Mouse (Mus musculus): ENCODE data around the gene Ctsw. TPM values are rescaled to one million over a fixed set of nuclear protein-coding genes. Genes with fewer than 3 reads are reported as not detected.
A peak's percentile ranks its signal among the peaks of the same experiment; 100 is the strongest.

The Ctsw gene
- polyA plus RNA-seq, 1 experiment = 7.2 TPM

DNA sequence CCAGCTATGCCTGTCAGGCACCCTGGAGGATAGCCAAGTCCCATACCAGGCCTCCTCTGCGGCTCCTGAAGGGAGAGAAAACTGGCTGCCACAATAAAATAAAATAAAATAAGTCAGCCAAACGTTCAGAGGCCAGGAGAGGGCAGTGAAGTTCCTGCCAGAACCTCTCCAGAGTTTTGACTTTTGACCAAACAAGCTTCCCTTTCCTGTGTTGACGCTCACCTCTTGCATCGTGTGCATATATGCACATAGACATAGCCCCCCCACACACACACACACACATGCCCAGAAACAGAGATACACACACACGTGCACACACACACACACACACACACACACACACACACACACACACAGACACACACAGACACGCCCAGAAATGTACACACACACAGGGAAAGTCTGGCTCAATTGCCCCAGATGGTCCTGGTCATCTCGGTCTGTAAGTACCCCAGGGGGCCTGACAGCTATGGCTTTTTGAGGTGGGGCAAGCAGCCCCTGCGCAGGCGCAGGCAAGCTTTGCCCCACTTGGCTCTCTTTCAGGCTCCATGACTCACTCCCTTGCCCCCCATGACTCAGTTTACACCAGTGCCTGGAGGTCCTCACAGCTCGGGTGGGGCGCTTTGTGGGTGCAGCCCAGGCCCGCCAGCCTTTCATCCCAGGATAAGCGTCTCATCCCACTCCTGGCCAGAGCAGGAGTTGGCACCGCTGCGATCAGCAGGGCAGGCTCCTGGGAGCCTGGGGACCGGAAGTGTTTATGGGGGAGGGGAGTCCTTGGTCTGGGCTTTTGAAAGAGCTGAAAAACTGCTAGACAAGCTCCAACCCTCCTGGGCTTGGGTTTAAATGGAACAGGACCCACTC is 35.1 kb downstream of the Ctsw start:
- Histone ChIP-seq H3K27me3 (ENCODE audit: control insufficient read depth, insufficient read depth, insufficient read length) (no peaks in the 10 kb centered on the region), H3ac (ENCODE audit: control insufficient read depth, insufficient read length) (no peak overlapping the region), H3K4me2 (ENCODE audit: low read depth) (peak overlapping the region; percentile 88), H3K79me2 (ENCODE audit: control insufficient read depth, insufficient read depth) (no peaks in the 10 kb centered on the region), H3K4me3 (peak overlapping the region; percentile 1), H3K36me3 (ENCODE audit: control insufficient read depth, insufficient read depth) (no peaks in the 10 kb centered on the region)
- TF ChIP-seq REST (IDR thresholded peaks at IDR 0.05; ENCODE audit: insufficient read depth, insufficient read length) (no peak), MYOD1 (IDR thresholded peaks at IDR 0.05; ENCODE audit: control insufficient read depth in 1 of 3, insufficient read length in 2 of 3, low read depth in 2 of 3) (peak in 1 of 3 experiments; percentile 5)

DNA sequence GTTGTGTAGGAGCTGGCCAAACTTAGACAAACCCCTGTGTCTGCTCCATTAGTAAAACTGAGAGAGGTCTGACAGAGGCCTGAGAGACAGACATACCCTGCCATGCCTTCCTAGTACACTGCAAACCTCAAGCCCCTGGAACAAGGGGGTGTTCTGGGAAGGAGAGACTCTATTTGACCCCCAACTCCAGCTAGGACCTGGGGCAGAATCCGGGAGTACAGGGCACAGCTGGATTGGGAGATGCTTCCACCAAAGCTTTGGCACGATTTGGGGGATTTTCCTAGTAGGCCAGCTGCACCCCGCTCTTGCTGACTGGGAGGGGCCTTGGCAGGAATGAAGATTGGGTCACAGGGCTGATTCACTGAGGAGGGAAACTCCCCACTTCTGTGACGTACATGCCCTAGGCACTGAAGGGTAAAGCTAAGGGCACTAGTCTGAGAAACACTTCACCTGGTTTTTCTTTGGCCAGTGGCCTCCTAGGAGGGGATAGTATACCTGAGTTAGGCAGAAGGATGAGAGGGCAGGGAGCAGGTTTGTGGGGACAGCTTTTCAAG is 36.3 kb downstream of the Ctsw start:
- TF ChIP-seq REST (IDR thresholded peaks at IDR 0.05; ENCODE audit: insufficient read depth, insufficient read length) = no peak
- TF ChIP-seq MYOD1 (IDR thresholded peaks at IDR 0.05; ENCODE audit: control insufficient read depth in 1 of 3, insufficient read length in 2 of 3, low read depth in 2 of 3) = peak in 1 of 3 experiments; percentile 26
- 0 out of 2 replicates have a peak, but pooled peaks have one; percentile 47 for TF ChIP-seq CEBPB (IDR thresholded peaks at IDR 0.05; ENCODE audit: insufficient read depth, poor library complexity, severe bottlenecking)
- peak in 1 of 3 experiments; percentile 17 for TF ChIP-seq MYOG (IDR thresholded peaks at IDR 0.05; ENCODE audit: control insufficient read depth in 1 of 3, insufficient read depth in 1 of 3, insufficient read length in 2 of 3, low read depth in 2 of 3)
- Histone ChIP-seq H3K36me3 (ENCODE audit: control insufficient read depth, insufficient read depth) (peaks cover 4% of the 10 kb centered on the region), H3K27me3 (ENCODE audit: control insufficient read depth, insufficient read depth, insufficient read length) (no peaks in the 10 kb centered on the region), H3K4me3 (no peak overlapping the region), H3K79me2 (ENCODE audit: control insufficient read depth, insufficient read depth) (no peaks in the 10 kb centered on the region), H3ac (ENCODE audit: control insufficient read depth, insufficient read length) (no peak overlapping the region), H3K4me2 (ENCODE audit: low read depth) (peak overlapping the region; percentile 88)

DNA sequence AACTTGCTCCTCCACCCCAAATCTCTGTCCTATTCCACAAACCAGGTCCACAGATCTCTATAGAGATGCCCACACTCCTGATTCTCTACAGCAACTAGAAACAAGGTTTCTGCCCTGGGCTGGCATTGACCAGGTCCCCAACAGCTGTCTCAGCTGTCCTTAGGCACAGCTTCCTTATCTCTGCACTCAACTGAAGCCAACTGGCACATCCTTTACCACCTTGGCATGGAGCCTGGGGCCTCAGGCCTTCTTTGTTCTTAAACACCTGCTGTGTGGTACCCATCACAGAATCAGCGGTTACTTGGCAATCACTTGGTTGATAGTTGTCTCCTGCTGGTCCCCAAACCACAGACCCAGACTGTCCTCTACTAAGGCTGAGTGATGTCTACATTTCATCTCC is 37.9 kb downstream of the Ctsw start:
- Histone ChIP-seq H3K79me2 (ENCODE audit: control insufficient read depth, insufficient read depth) (peaks cover 14% of the 10 kb centered on the region), H3K4me3 (no peak overlapping the region), H3K27me3 (ENCODE audit: control insufficient read depth, insufficient read depth, insufficient read length) (no peaks in the 10 kb centered on the region), H3K4me2 (ENCODE audit: low read depth) (peak overlapping the region; percentile 59), H3K36me3 (ENCODE audit: control insufficient read depth, insufficient read depth) (peaks cover 8% of the 10 kb centered on the region), H3ac (ENCODE audit: control insufficient read depth, insufficient read length) (no peak overlapping the region)
- no peak for TF ChIP-seq POLR2A (IDR thresholded peaks at IDR 0.05; ENCODE audit: insufficient read length, low read depth)
- no peak for TF ChIP-seq USF1 (IDR thresholded peaks at IDR 0.05; ENCODE audit: low read depth)
- TF ChIP-seq MYOD1 (IDR thresholded peaks at IDR 0.05; ENCODE audit: control insufficient read depth in 1 of 3, insufficient read length in 2 of 3, low read depth in 2 of 3) = peak; percentile 65 to 96 (median 83)
- no peak for TF ChIP-seq SRF (IDR thresholded peaks at IDR 0.05; ENCODE audit: control insufficient read depth, insufficient read length, low read depth)
- no peak for TF ChIP-seq E2F4 (IDR thresholded peaks at IDR 0.05; ENCODE audit: insufficient read depth)
- no peak for TF ChIP-seq CEBPB (IDR thresholded peaks at IDR 0.05; ENCODE audit: insufficient read depth, poor library complexity, severe bottlenecking)
- no peak for TF ChIP-seq MAX (IDR thresholded peaks at IDR 0.05; ENCODE audit: low read depth)
- no peak for TF ChIP-seq POLR2AphosphoS2 (IDR thresholded peaks at IDR 0.05; ENCODE audit: insufficient read length, low read depth)
- no peak for TF ChIP-seq REST (IDR thresholded peaks at IDR 0.05; ENCODE audit: insufficient read depth, insufficient read length)
- TF ChIP-seq TCF3 (IDR thresholded peaks at IDR 0.05; ENCODE audit: insufficient read length, low read depth) = peak; percentile 68
- TF ChIP-seq MYOG (IDR thresholded peaks at IDR 0.05; ENCODE audit: control insufficient read depth in 1 of 3, insufficient read depth in 1 of 3, insufficient read length in 2 of 3, low read depth in 2 of 3) = peak; percentile 87 to 96 (median 87)
- TF ChIP-seq TCF12 (IDR thresholded peaks at IDR 0.05; ENCODE audit: insufficient read depth, poor library complexity, severe bottlenecking) = peak; percentile 60

DNA sequence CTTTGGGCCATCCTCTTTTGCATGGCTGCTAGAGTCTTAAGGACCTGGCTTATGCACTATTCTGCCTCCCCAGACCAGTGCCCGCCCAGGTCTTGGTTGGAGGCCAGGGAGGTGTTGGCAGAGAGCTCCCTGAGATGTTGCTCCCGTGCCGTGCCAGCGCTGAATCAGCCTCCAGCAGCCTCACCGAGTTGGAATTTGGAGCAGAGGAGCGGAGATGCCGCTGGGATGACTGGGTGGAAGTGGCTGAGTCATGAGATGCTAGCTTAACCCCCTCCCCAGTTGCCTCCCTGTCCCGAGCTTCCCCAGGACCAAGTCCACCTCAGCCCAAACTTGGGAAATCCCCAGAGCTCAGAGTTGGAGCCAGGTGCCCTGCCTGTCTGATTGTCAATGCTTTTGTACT is 38.5 kb downstream of the Ctsw start:
- no peaks in the 10 kb centered on the region for H3K27me3 ChIP-seq (ENCODE audit: control insufficient read depth, insufficient read depth, insufficient read length)
- H3K4me2 ChIP-seq (ENCODE audit: low read depth) = peak overlapping the region; percentile 59
- TF ChIP-seq POLR2AphosphoS2 (IDR thresholded peaks at IDR 0.05; ENCODE audit: insufficient read length, low read depth) (peak; percentile 62), MYOD1 (IDR thresholded peaks at IDR 0.05; ENCODE audit: control insufficient read depth in 1 of 3, insufficient read length in 2 of 3, low read depth in 2 of 3) (peak in 1 of 3 experiments; percentile 58), MYOG (IDR thresholded peaks at IDR 0.05; ENCODE audit: control insufficient read depth in 1 of 3, insufficient read depth in 1 of 3, insufficient read length in 2 of 3, low read depth in 2 of 3) (peak in 1 of 3 experiments; percentile 46), REST (IDR thresholded peaks at IDR 0.05; ENCODE audit: insufficient read depth, insufficient read length) (no peak)
- H3K4me3 ChIP-seq = no peak overlapping the region
- H3K36me3 ChIP-seq (ENCODE audit: control insufficient read depth, insufficient read depth) = peaks cover 8% of the 10 kb centered on the region
- H3ac ChIP-seq (ENCODE audit: control insufficient read depth, insufficient read length) = no peak overlapping the region
- peaks cover 18% of the 10 kb centered on the region for H3K79me2 ChIP-seq (ENCODE audit: control insufficient read depth, insufficient read depth)

DNA sequence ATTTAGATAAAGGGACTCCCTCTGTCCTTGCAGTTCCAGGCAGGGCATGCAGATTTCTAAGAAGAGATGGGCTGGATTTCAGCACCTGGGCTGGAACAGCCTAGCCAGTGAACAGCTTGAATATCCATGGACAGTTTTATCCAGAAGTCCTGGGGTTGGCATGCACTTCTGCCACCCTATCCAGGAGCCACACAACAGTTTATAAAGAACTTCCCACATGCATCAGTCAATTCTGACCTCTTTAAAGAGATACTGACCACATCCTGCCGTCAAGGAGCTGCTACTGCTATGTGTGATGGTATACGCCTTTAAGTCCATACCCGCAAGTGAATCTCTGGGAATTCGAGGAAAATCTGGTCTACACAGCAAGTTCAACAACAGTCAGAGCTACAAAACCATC is 39.1 kb downstream of the Ctsw start:
- no peaks in the 10 kb centered on the region for H3K27me3 ChIP-seq (ENCODE audit: control insufficient read depth, insufficient read depth, insufficient read length)
- H3K36me3 ChIP-seq (ENCODE audit: control insufficient read depth, insufficient read depth) = peaks cover 8% of the 10 kb centered on the region
- peaks cover 19% of the 10 kb centered on the region for H3K79me2 ChIP-seq (ENCODE audit: control insufficient read depth, insufficient read depth)
- no peak for TF ChIP-seq USF1 (IDR thresholded peaks at IDR 0.05; ENCODE audit: low read depth)
- TF ChIP-seq POLR2A (IDR thresholded peaks at IDR 0.05; ENCODE audit: insufficient read length, low read depth) = no peak
- TF ChIP-seq MAX (IDR thresholded peaks at IDR 0.05; ENCODE audit: low read depth) = no peak
- no peak for TF ChIP-seq MYOD1 (IDR thresholded peaks at IDR 0.05; ENCODE audit: control insufficient read depth in 1 of 3, insufficient read length in 2 of 3, low read depth in 2 of 3)
- no peak for TF ChIP-seq REST (IDR thresholded peaks at IDR 0.05; ENCODE audit: insufficient read depth, insufficient read length)
- no peak for TF ChIP-seq E2F4 (IDR thresholded peaks at IDR 0.05; ENCODE audit: insufficient read depth)
- no peak for TF ChIP-seq POLR2AphosphoS2 (IDR thresholded peaks at IDR 0.05; ENCODE audit: insufficient read length, low read depth)
- no peak for TF ChIP-seq TCF3 (IDR thresholded peaks at IDR 0.05; ENCODE audit: insufficient read length, low read depth)
- no peak overlapping the region for H3ac ChIP-seq (ENCODE audit: control insufficient read depth, insufficient read length)
- H3K4me2 ChIP-seq (ENCODE audit: low read depth) = peak overlapping the region; percentile 59
- H3K4me3 ChIP-seq = no peak overlapping the region
